Mouse (Mus musculus) midbrain, postnatal 0 days (tissue): ENCODE results near the gene Nprl3. TPM values are rescaled to one million over a fixed set of nuclear protein-coding genes. Genes with fewer than 3 reads are reported as not detected.
"Not testable (repeated sequence)": the region's sequence is repeated elsewhere in the genome, so short reads cannot be mapped to it uniquely, and the experiment has no call there.

Source experiments
- ATAC-seq: fragments of 200-750 bp; cut with Nextera tagmentation; 2 replicates; pipeline ENCODE4 v1.8.0; 2017; ENCODE audit warnings: moderate number of reproducible peaks, mild to moderate bottlenecking, moderate TSS enrichment, moderate library complexity; ENCODE audit not compliant: low FRiP score
- DNase-seq: peaks from one replicate; pipeline ENCODE4 v3.0.0-alpha.2; 2015; ENCODE audit warnings: low spot score
- H3K27ac ChIP-seq: fragments of 300-500 bp; sonication (generic); 2 replicates; pipeline ENCODE4 v1.5.1; 2014; ENCODE audit warnings: low read depth, mild to moderate bottlenecking, low read length, mixed read lengths
- H3K27me3 ChIP-seq: fragments of 300-500 bp; sonication (generic); 2 replicates; pipeline ENCODE4 v1.6.1; 2014; ENCODE audit warnings: low read length, control low read depth, mixed read lengths; ENCODE audit not compliant: insufficient read depth
- H3K36me3 ChIP-seq: fragments of 300-500 bp; sonication (generic); 2 replicates; pipeline ENCODE4 v1.6.1; 2014; ENCODE audit warnings: low read length, control low read depth, mixed read lengths; ENCODE audit not compliant: insufficient read depth
- H3K4me1 ChIP-seq: fragments of 300-500 bp; sonication (generic); 2 replicates; pipeline ENCODE4 v1.6.1; 2014; ENCODE audit warnings: mild to moderate bottlenecking, control low read depth, antibody characterized with exemption, low read length, mixed read lengths; ENCODE audit not compliant: insufficient read depth
- H3K4me2 ChIP-seq: fragments of 300-500 bp; sonication (generic); 2 replicates; pipeline ENCODE4 v1.6.1; 2014; ENCODE audit warnings: low read depth, mild to moderate bottlenecking, low read length, mixed read lengths; ENCODE audit not compliant: poor library complexity, severe bottlenecking
- H3K4me3 ChIP-seq: fragments of 300-500 bp; sonication (generic); 2 replicates; pipeline ENCODE4 v1.5.1; 2014; ENCODE audit warnings: low read depth, mild to moderate bottlenecking, low read length, moderate library complexity
- H3K9ac ChIP-seq: fragments of 300-500 bp; sonication (generic); replicated peaks from 2 replicates; pipeline ENCODE4 v1.6.1; 2014; ENCODE audit warnings: mild to moderate bottlenecking, low read length, moderate library complexity, mixed read lengths; ENCODE audit not compliant: poor library complexity, severe bottlenecking
- H3K9me3 ChIP-seq: fragments of 300-500 bp; sonication (generic); 2 replicates; pipeline ENCODE4 v1.6.1; 2016; ENCODE audit warnings: low read length, control low read depth
- CTCF ChIP-seq: IDR thresholded peaks from 2 replicates; pipeline ENCODE4 v1.5.1; 2016; ENCODE audit warnings: antibody characterized with exemption, mild to moderate bottlenecking
- WGBS: fragments of 180-500 bp; shearing (Covaris S2); extraction: QIAGEN DNeasy Blood & Tissue Kit; methylation state at CpG from one replicate; pipeline ENCODE4 v1.1.7; 2014; 5-methylcytosine and 5-hydroxymethylcytosine counted together
- polyA plus RNA-seq: library from polyadenylated mRNA; unstranded; fragments of >200 nt; fragmentation: Nextera tagmentation; extraction: Ambion mirVana; gene quantifications from 2 replicates; pipeline ENCODE4 v1.2.1, GENCODE M21; 2015
- total RNA-seq: library from RNA; depleted of rRNA; stranded (reverse); fragments of >200 nt; gene quantifications from 2 replicates; pipeline ENCODE4 v1.2.3, GENCODE M21; 2014

Gene Nprl3
- total and polyA plus RNA-seq, 2 experiments from 2014 or later, result 36.0 to 38.6 TPM

DNA sequence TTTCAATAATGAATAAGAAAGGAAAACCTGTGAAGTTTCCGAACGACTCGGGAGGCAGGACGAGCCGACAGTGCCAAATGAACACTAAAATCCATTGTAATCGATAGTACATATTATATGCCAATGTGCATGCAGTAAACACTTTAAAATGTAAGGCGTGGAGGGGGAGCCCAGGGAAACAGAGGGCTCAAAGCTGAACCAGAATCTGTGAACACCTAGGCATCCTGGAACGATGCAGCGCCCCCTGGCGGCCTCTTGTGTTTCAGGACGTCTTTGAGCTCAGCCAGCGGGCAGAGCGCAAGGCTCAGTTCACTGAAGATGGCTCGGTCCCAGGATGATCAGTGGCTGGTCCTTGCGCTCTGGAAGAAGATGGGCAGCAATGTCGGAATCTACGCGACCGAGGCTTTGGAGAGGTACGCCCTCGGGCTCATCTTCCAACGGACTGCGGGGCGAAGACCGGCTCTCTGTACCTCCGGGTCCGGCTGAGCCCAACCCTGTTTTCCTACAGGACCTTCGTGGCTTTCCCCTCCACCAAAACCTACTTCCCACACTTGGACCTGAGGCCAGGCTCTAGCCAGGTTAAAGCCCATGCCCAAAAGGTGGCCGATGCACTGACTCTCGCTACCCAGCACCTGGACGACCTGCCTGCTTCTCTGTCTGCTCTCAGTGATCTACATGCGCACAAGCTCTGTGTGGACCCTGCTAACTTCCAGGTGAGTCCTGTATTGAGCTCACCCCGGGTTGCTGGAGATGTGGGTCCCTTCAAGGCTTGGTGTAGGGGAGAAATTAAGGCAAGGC lies 19.4 kb upstream of the Nprl3 start, which contains the start of gene Hbq1b:
TSS of gene Hbq1b (plus strand) at position 271 of the 798 bp plus-strand sequence.
- H3K36me3 ChIP-seq, H3K27me3 ChIP-seq, H3K9me3 ChIP-seq, H3K27ac ChIP-seq, H3K4me1 ChIP-seq: not testable (repeated sequence)
- H3K4me3 ChIP-seq, result peak within 1 kb of the TSS; percentile 27
- ATAC-seq (peak; percentile 69), DNase-seq (peak; percentile 63)
- 0 out of 2 replicates have a peak within 1 kb of the TSS, but pooled peaks have one; percentile 19 for H3K9ac ChIP-seq
- H3K4me2 ChIP-seq, result peak within 1 kb of the TSS; percentile 42
- 20% methylated on average over 30 of the region's 33 CpGs for WGBS
- peak; percentile 83 for TF ChIP-seq CTCF

- H3K27ac ChIP-seq, ATAC-seq, H3K9me3 ChIP-seq, H3K4me1 ChIP-seq, DNase-seq, H3K4me2 ChIP-seq, H3K9ac ChIP-seq, H3K27me3 ChIP-seq, H3K36me3 ChIP-seq, H3K4me3 ChIP-seq: not testable (repeated sequence)
- peak; percentile 13; the same call in 1 of the 2 replicates for TF ChIP-seq CTCF
Measured at GRCm38 (mm10) chr11:32285887-32286286, 18.4 kb upstream of the Nprl3 start.

GRCm38 (mm10) chr11:32285031-32285775 lies 17.7 kb upstream of the Nprl3 start:
- no peak for DNase-seq
- Histone ChIP-seq H3K9ac (no peak overlapping the region), H3K4me1 (no peaks in the 10 kb centered on the region), H3K4me2 (no peak overlapping the region), H3K4me3 (no peak overlapping the region), H3K9me3 (no peaks in the 10 kb centered on the region), H3K27ac (no peak overlapping the region), H3K36me3 (no peaks in the 10 kb centered on the region), H3K27me3 (no peaks in the 10 kb centered on the region)
- 83% methylated on average over 7 of the region's 7 CpGs for WGBS
- 0 out of 2 replicates have a peak, but pooled peaks have one; percentile 13 for ATAC-seq
- TF ChIP-seq CTCF, result no peak

DNA sequence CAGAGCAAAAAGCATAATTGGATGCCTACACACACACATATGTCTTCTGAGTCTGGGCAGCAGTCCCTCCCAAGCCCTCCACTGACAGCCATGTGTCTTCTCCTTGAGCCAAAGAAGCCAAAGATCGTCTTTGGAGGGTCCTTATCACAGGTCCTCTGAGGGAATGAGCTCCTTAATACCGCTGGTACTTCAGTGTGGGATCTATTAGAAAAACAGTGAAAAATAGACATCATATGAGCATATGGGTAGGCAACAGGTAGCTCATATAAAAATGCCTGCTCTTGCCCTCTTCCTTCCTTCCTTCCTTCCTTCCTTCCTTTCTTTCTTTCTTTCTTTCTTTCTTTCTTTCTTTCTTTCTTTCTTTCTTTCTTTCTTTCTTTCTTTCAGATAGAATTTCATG lies 17.1 kb upstream of the Nprl3 start:
- H3K36me3 ChIP-seq, result not testable (repeated sequence)

GRCm38 (mm10) chr11:32283091-32283777 lies 15.7 kb upstream of the Nprl3 start, which contains the start of gene Hba-a1:
Gene Hba-a1 (plus strand): TSS chr11:32283511.
- not testable (repeated sequence) for H3K4me2 ChIP-seq, H3K36me3 ChIP-seq, H3K27ac ChIP-seq, H3K27me3 ChIP-seq, H3K9ac ChIP-seq, H3K4me1 ChIP-seq, DNase-seq, H3K4me3 ChIP-seq, ATAC-seq, H3K9me3 ChIP-seq
- WGBS, result 80% methylated on average over 1 of the region's 5 CpGs

More for the DNA sequence above, 17.1 kb upstream of the Nprl3 start:
- not testable (repeated sequence) for H3K9ac ChIP-seq, H3K4me1 ChIP-seq, H3K4me2 ChIP-seq, H3K4me3 ChIP-seq, DNase-seq, ATAC-seq, H3K27me3 ChIP-seq, H3K9me3 ChIP-seq, H3K27ac ChIP-seq
- 55% methylated on average over 2 of the region's 2 CpGs for WGBS
